Mouse (Mus musculus) myocyte (in vitro differentiated cells): ENCODE measurements around the gene Gm11111. TPM values are rescaled to one million over a fixed set of nuclear protein-coding genes. Genes with fewer than 3 reads are reported as not detected.

Source experiments
- H3K27me3 ChIP-seq: one replicate; pipeline ENCODE4 v1.6.1; 2011; ENCODE audit not compliant: control insufficient read depth, insufficient read depth, insufficient read length
- H3K36me3 ChIP-seq: one replicate; pipeline ENCODE4 v1.6.1; 2011; ENCODE audit not compliant: control insufficient read depth, insufficient read depth
- H3K4me2 ChIP-seq: one replicate; pipeline ENCODE4 v1.6.1; 2011; ENCODE audit warnings: low read depth, control low read depth
- H3K4me3 ChIP-seq: one replicate; pipeline ENCODE4 v1.5.1; 2011; ENCODE audit warnings: mild to moderate bottlenecking, control low read depth, moderate library complexity
- H3K79me2 ChIP-seq: one replicate; pipeline ENCODE4 v1.6.1; 2011; ENCODE audit not compliant: control insufficient read depth, insufficient read depth
- H3ac ChIP-seq: one replicate; pipeline ENCODE4 v1.6.1; 2011; ENCODE audit not compliant: control insufficient read depth, insufficient read length
- CEBPB ChIP-seq: IDR thresholded peaks from 2 replicates; pipeline ENCODE4 v1.6.1; 2011; ENCODE audit warnings: mild to moderate bottlenecking, moderate library complexity; ENCODE audit not compliant: poor library complexity, insufficient read depth, severe bottlenecking
- E2F4 ChIP-seq: IDR thresholded peaks from one replicate; pipeline ENCODE4 v1.6.1; 2011; ENCODE audit warnings: mild to moderate bottlenecking, control low read depth, moderate library complexity; ENCODE audit not compliant: insufficient read depth
- MAX ChIP-seq: IDR thresholded peaks from one replicate; pipeline ENCODE4 v1.6.1; 2011; ENCODE audit warnings: low read depth, mild to moderate bottlenecking, control low read depth
- MYOD1 ChIP-seq, 3 experiments: IDR thresholded peaks; one replicate each; pipeline ENCODE4 v1.6.1; 2011; ENCODE audit warnings: control low read depth in 2 of 3, low read depth in 2 of 3, mild to moderate bottlenecking in 2 of 3, moderate library complexity in 1 of 3; ENCODE audit not compliant: insufficient read length in 2 of 3, control insufficient read depth in 1 of 3
- MYOG ChIP-seq, 3 experiments: IDR thresholded peaks; one replicate each; pipeline ENCODE4 v1.6.1; 2011; ENCODE audit warnings: control low read depth in 2 of 3, low read depth in 2 of 3, mild to moderate bottlenecking in 2 of 3; ENCODE audit not compliant: insufficient read length in 2 of 3, control insufficient read depth in 1 of 3, insufficient read depth in 1 of 3
- POLR2A ChIP-seq: IDR thresholded peaks from one replicate; pipeline ENCODE4 v1.6.1; 2011; ENCODE audit warnings: low read depth, mild to moderate bottlenecking, control low read depth, moderate library complexity; ENCODE audit not compliant: insufficient read length
- POLR2AphosphoS2 ChIP-seq: IDR thresholded peaks from one replicate; pipeline ENCODE4 v1.6.1; 2011; ENCODE audit warnings: low read depth, control low read depth; ENCODE audit not compliant: insufficient read length
- REST ChIP-seq: IDR thresholded peaks from one replicate; pipeline ENCODE4 v1.6.1; 2011; ENCODE audit warnings: mild to moderate bottlenecking, control low read depth, moderate library complexity; ENCODE audit not compliant: insufficient read depth, insufficient read length
- SRF ChIP-seq: IDR thresholded peaks from one replicate; pipeline ENCODE4 v1.6.1; 2011; ENCODE audit warnings: low read depth; ENCODE audit not compliant: control insufficient read depth, insufficient read length
- TCF12 ChIP-seq: IDR thresholded peaks from one replicate; pipeline ENCODE4 v1.6.1; 2011; ENCODE audit warnings: mild to moderate bottlenecking, control low read depth; ENCODE audit not compliant: poor library complexity, insufficient read depth, severe bottlenecking
- TCF3 ChIP-seq: IDR thresholded peaks from one replicate; pipeline ENCODE4 v1.6.1; 2011; ENCODE audit warnings: low read depth, control low read depth; ENCODE audit not compliant: insufficient read length
- USF1 ChIP-seq: IDR thresholded peaks from one replicate; pipeline ENCODE4 v1.6.1; 2011; ENCODE audit warnings: low read depth, mild to moderate bottlenecking, control low read depth, moderate library complexity
- polyA plus RNA-seq: library from polyadenylated mRNA; unstranded; fragments of >200 nt; fragmentation: generic; extraction: Trizol; gene quantifications from one replicate; pipeline ENCODE4 v1.2.1, GENCODE M21; 2012; ENCODE audit warnings: missing spikeins

Gm11111 gene
- polyA plus RNA-seq, result not detected

DNA sequence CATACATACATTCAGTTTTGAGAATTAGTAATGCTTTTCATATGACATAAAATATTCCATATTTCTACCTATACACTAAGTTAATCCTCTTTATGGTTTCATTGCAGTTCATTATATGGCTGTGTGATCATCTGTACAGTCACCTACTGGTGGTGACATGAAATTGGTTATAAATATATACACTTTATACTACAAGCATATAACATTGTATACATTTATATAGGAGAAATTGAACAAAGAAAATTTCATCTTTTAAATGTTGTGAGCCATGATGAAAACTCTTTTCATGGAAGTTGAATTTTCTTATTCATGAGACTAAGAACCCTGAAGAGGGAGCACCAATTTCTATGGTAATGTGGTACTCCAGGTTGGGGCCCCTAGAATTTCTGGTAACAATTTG is at the start of gene Gm11111:
Gene Gm11111 (plus strand): TSS at position 301 of the 400 bp plus-strand sequence.
- no peaks in the 10 kb centered on the region for H3K79me2 ChIP-seq
- TF ChIP-seq USF1 (no peak), SRF (no peak), MAX (no peak), POLR2A (no peak), E2F4 (no peak), MYOD1 (IDR thresholded peaks at IDR 0.05; ENCODE audit: control insufficient read depth in 1 of 3, insufficient read length in 2 of 3, low read depth in 2 of 3) (no peak), CEBPB (no peak), TCF12 (no peak), POLR2AphosphoS2 (no peak), MYOG (IDR thresholded peaks at IDR 0.05; ENCODE audit: control insufficient read depth in 1 of 3, insufficient read depth in 1 of 3, insufficient read length in 2 of 3, low read depth in 2 of 3) (no peak), TCF3 (no peak), REST (no peak)
- H3K4me3 ChIP-seq, result no peak within 1 kb of the TSS
- H3K27me3 ChIP-seq, result no peaks in the 10 kb centered on the region
- H3K4me2 ChIP-seq, result no peak within 1 kb of the TSS
- no peak within 1 kb of the TSS for H3ac ChIP-seq
- H3K36me3 ChIP-seq, result no peaks in the 10 kb centered on the region

DNA sequence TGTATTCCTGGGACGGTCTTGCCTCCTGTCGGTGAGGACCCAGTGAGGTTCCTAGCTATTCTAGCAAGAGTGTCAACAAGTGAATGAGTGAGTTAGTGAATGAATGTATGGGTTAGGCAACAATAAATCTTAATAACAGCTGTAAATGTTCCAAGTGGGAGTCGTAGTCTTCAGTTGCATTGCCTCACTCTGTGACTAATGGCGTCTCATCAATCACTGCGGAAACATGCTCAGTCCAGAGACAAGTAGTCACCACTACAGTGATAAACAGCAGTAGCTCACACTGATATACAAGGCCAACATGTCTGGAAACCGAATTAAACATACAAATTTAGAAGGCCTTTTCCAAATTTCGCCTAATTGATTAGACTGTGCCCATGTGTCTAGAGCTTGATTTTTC is 36.3 kb upstream of the Gm11111 start:
- H3K79me2 ChIP-seq, result no peaks in the 10 kb centered on the region
- no peak overlapping the region for H3K4me3 ChIP-seq
- H3ac ChIP-seq, result no peak overlapping the region
- TF ChIP-seq SRF (no peak), POLR2AphosphoS2 (no peak), REST (no peak), E2F4 (no peak), USF1 (no peak), MYOD1 (IDR thresholded peaks at IDR 0.05; ENCODE audit: control insufficient read depth in 1 of 3, insufficient read length in 2 of 3, low read depth in 2 of 3) (no peak), MYOG (IDR thresholded peaks at IDR 0.05; ENCODE audit: control insufficient read depth in 1 of 3, insufficient read depth in 1 of 3, insufficient read length in 2 of 3, low read depth in 2 of 3) (no peak), TCF12 (no peak), MAX (no peak)
- no peaks in the 10 kb centered on the region for H3K36me3 ChIP-seq
- H3K27me3 ChIP-seq, result no peaks in the 10 kb centered on the region
- no peak overlapping the region for H3K4me2 ChIP-seq

DNA sequence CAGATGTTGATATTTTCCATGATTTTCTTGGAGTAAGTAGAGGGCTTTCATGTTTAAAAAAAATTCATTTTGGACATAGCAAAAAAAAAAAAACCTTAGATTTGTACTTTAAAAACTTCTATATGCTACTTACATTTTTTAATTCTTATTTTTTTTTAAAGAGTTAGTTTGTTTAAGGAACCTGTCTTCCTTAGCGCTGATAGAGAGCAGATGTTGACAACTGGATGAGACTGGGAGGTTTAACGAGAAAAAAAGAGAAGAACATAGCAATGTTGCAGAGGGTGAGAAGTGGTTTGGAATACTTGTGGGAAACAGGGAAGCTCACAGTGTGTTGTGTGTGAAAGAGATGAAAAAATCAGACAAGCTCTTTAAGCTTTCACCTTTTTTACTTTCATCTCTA is 32.4 kb upstream of the Gm11111 start:
- TF ChIP-seq MYOG (IDR thresholded peaks at IDR 0.05; ENCODE audit: control insufficient read depth in 1 of 3, insufficient read depth in 1 of 3, insufficient read length in 2 of 3, low read depth in 2 of 3) (no peak), POLR2AphosphoS2 (no peak), MAX (no peak), TCF12 (no peak), SRF (no peak), TCF3 (no peak), E2F4 (no peak), USF1 (no peak), REST (no peak), MYOD1 (IDR thresholded peaks at IDR 0.05; ENCODE audit: control insufficient read depth in 1 of 3, insufficient read length in 2 of 3, low read depth in 2 of 3) (no peak), CEBPB (no peak), POLR2A (no peak)

DNA sequence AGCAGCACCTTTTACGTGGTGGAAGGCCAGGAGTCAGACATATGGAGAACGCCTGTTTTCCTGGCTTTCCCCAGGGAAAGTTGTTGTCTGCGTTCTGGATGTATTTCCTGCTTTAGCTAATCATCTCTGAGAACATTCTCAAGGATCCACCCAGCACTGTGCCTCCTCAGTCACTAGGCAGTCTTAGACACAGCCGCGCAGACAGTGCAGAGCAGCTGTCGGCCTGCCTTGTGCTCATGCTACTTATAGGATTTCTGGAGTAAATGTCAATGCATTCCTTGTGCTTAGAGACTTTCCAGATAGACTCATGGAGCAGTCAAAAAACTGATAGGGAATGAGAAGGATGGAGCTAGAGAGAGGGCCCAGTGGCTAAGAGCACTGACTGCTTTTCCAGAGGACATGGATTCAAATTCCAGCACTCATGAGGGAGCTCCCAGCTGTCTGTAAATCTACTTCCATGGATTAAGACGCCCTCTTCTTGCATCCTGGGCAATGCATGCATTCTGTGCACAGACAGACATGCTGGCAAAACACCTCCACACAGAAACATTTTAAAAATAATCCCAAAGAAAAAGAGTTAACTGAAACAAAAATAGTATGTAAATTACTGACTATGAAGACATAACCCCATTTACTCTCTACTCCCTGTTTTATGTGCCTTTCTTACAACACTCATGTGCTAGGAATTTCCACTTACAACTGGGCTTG is 30.1 kb upstream of the Gm11111 start:
- no peak overlapping the region for H3K4me3 ChIP-seq
- no peaks in the 10 kb centered on the region for H3K79me2 ChIP-seq
- H3K27me3 ChIP-seq, result no peaks in the 10 kb centered on the region
- TF ChIP-seq USF1, result no peak
- TF ChIP-seq REST, result no peak
- no peak for TF ChIP-seq MAX
- TF ChIP-seq TCF12, result no peak
- no peak for TF ChIP-seq POLR2AphosphoS2
- no peak for TF ChIP-seq POLR2A
- TF ChIP-seq MYOG (IDR thresholded peaks at IDR 0.05; ENCODE audit: control insufficient read depth in 1 of 3, insufficient read depth in 1 of 3, insufficient read length in 2 of 3, low read depth in 2 of 3), result no peak
- TF ChIP-seq TCF3, result no peak
- no peak for TF ChIP-seq CEBPB
- no peak for TF ChIP-seq E2F4
- TF ChIP-seq MYOD1 (IDR thresholded peaks at IDR 0.05; ENCODE audit: control insufficient read depth in 1 of 3, insufficient read length in 2 of 3, low read depth in 2 of 3), result no peak
- no peak for TF ChIP-seq SRF
- H3K36me3 ChIP-seq, result no peaks in the 10 kb centered on the region
- no peak overlapping the region for H3K4me2 ChIP-seq
- H3ac ChIP-seq, result no peak overlapping the region

More for the DNA sequence above, 32.4 kb upstream of the Gm11111 start:
- H3K79me2 ChIP-seq, result no peaks in the 10 kb centered on the region
- no peaks in the 10 kb centered on the region for H3K36me3 ChIP-seq
- H3K4me2 ChIP-seq, result no peak overlapping the region
- H3ac ChIP-seq, result no peak overlapping the region
- no peak overlapping the region for H3K4me3 ChIP-seq
- H3K27me3 ChIP-seq, result no peaks in the 10 kb centered on the region
